Mouse (Mus musculus): Measurements from ENCODE around the gene Pip.

The Pip gene

DNA sequence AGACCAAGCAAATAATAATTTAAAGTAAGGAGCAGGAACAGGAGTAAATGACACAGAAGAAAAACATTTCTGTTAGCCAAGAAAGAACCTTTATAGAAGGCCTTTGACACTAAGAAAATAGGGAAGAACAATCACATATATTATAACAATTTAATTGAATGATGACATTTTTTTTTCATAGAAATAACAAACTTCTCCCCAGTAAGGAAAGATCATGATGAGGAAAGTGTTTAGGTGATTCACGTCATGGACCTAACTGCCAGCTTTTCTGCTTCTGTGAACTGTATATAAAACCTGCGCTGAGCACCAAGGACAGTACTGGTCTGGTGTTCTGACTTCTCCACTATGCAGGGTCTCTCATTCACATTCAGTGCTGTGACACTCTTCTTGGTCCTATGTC lies at the start of gene Pip:
Gene Pip, plus strand, starts transcription at position 301 of the 400 bp plus-strand sequence.
- DNase-seq: no peak

DNA sequence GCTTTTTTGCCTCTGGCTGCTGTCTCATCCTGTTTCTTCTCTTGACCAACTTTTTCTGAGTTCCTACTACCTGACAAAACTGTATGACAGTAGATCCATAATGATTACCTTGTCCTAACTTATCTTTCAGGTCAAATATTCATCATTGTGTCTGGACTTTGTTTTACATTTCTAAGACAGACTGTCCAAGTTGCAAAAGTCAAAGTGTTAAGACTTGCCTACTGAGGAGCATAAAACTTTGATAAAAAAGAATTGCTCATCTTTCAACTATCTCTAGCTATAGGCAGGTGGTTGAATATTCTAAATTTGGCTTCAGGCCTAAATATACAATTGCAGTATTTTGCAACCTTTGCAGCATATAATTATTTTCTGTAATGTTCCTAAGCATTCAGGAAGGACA lies 23.2 kb upstream of the Pip start:
- no peak for DNase-seq

- DNase-seq: peak in 1 of 2 experiments; percentile 1
Measured at GRCm38 (mm10) chr6:41829516-41829915, 17.8 kb upstream of the Pip start.

GRCm38 (mm10) chr6:41852689-41853088 lies 5.4 kb downstream of the Pip start, which contains the start of gene Sval2:
Sval2 (plus strand) TSS chr6:41852989.
- DNase-seq: no peak

GRCm38 (mm10) chr6:41864038-41864437 lies 16.7 kb downstream of the Pip start:
- no peak for DNase-seq
